Mouse (Mus musculus) G1E (cell line): ENCODE results near the gene Ripor2.

Experiments used
- CTCF ChIP-seq: IDR thresholded peaks from 2 replicates; pipeline ENCODE4 v1.5.1; 2012; ENCODE audit warnings: low read depth, low read length, inconsistent platforms, mixed read lengths
- GATA1 ChIP-seq: IDR thresholded peaks from 2 replicates; pipeline ENCODE4 v1.6.1; 2012; ENCODE audit warnings: borderline replicate concordance, low read length, inconsistent platforms, mixed read lengths

- TF ChIP-seq CTCF (no peak), GATA1 (no peak)
Measured at GRCm38 (mm10) chr13:24575126-24575525, 6.9 kb upstream of the Ripor2 start.
